Mouse (Mus musculus): Measurements from ENCODE around the gene Kifc3.
"Not testable (repeated sequence)": the region's sequence is repeated elsewhere in the genome, so short reads cannot be mapped to it uniquely, and the experiment has no call there.

The Kifc3 gene

DNA sequence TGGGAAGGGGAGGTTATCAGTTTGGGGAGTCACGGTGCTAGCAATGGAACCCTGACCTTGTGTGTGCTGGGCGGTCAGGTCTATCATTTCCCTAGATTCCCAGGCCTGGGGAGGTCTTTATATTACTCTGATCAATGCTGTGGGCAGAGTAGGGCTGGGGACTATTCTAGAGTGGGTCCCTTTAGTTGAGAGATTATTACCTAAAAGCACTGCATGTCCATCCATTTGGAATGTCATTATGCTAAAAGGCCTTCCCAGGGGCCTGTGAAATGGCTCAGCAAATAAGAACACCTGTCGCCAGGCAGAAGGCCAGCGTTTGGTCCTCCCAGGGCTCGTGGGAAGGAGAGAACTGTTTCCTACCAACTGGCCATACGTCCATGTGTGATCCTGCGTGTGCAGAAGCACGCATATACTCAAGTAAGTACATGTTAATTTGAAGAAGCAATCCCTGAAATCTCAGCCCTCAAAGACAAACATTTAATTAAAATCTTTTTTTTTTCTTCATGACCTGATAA, 499 bp downstream of the Kifc3 start:
- DNase-seq (ENCODE audit: low spot score), result no peak

DNA sequence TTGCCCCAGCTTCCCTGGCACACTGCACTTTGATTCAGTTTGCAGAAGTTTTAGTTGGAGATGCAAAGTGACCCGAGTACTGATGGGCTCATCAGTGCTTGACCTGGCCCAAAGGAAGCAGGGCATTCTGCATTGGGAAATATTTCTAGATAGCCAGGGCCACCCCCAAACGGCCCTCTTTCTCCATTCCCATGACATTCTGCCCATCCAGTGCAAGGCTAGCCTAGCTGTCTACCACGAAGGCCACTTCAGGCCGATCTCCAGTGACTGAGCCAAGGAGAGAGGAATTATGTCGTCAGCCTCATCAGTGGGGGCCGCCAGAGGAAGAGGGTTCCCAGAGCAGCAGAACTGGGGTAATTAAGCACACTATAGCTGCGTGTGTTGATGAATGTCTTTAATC, 1.1 kb downstream of the Kifc3 start:
- no peak for DNase-seq (ENCODE audit: low spot score)

DNA sequence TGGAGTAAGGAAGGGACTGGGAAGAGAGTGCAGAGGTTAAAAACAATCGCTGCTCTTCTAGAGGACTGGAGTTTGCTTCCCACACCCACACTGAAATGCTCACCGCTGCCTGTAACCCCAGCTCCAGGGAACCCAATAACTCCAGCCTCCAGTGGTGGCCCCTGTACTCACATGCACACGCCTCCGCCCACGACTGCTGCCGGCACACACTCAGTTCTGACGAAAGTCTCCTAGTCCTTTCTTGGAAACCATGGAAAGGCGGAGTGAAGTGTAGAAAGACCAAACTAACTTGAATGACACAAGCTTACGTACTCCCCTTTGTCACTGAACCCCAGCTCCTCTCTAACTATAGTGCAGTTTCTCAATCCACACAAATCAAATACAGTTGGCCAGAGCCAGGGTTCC, 2.6 kb downstream of the Kifc3 start:
- DNase-seq (ENCODE audit: low spot score), result no peak

DNA sequence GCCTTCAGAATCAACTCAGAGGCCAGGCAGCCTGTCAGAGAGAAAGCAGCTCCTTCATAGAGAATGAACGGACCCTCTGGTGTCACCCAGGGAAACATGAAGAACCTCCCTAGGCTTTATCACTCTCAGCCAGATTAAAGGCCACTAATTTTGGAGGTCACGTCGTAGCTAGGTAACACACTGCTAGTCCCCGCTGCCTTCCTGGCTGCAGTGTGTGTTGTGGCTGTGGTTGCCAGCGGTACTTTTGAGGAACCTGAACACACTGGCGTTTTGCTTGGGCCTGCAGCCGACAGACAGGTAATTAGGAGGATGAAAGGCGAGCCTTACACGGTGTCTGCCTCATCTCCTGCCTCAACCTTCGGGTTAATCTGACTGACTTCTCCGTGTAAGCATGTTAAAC, 6.9 kb downstream of the Kifc3 start:
- peak; percentile 32 for DNase-seq (ENCODE audit: low spot score)

DNA sequence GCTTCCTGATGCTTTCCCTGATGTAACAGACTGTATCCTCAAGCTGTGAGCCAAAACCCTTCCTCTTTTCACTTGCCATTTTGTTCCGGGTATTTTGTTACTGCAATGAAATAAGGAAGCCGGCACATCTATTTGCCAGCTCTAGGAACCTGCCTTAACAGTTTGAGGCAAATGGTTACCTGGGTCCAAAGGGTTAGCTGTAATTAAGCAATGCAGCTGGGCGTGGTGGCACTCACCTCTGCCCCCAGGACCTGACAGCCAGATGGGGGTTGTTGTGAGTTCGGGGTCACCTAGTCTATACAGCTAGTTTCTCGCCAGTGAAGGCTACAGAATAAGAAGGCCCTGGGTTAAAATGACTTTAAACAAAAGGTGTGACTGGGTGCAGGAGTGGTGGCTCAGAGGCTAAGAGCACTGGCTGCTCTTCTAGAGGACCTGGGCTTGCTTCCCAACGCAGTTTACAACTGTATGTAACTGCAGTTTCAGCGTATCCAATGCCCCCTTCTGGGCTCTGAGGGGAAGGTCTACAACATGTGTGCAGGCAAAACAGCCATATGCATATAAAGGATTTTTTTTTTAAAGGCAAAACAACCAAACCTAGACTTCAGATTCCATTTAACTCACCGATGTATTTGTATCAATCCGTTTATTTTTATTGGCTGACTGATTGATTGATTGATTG, 11.0 kb downstream of the Kifc3 start:
- no peak for DNase-seq (ENCODE audit: low spot score)

DNA sequence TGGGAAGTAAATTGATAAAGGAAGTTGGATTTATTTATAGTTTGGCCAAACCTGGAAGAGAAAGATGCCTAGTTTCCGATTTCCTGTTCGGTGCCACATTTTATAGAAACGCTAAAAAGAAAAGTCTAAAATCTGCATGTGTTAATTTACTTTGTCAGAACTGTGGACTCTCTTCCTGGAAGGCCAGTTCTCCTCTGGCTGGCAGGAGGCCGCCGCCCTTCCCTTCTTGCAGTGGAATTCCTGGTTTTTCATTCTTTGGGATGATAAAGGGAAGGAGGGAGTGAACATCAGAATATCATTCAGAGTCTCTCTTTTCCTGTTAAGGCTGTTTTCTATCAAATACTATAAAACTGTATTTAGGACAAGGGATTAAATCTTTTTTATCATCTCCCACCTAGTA, 15.0 kb downstream of the Kifc3 start:
- no peak for DNase-seq (ENCODE audit: low spot score)

DNA sequence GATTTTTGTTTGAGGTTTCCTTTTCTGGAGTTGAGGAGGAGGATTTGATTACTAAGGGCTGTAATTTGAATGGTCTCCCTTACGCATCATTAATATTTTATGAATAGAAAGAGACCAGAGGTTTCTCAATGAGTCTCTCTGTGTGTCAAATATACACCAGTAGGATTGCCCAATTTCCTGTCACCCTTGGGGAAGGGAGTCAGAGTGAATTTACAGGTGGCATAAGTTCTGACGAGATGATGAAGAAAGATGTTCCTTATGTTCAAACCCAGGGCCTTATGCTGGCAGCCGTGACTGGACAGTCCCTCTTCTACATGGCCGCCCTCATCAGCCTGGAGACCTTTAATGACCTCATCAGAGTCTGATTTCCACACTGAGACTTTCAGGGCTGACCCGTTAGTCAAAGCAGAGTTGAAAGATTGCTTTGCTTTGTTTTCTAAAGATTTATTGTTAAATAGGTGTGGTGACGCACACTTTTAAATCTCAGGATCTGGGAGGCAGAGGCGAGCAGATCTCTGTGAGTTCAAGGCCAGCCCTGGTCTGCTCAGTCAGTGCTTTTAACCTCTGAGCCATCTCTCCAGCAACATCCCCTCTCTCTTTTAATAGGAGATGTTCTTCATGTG, 16.6 kb downstream of the Kifc3 start:
- DNase-seq (ENCODE audit: low spot score), result no peak

DNA sequence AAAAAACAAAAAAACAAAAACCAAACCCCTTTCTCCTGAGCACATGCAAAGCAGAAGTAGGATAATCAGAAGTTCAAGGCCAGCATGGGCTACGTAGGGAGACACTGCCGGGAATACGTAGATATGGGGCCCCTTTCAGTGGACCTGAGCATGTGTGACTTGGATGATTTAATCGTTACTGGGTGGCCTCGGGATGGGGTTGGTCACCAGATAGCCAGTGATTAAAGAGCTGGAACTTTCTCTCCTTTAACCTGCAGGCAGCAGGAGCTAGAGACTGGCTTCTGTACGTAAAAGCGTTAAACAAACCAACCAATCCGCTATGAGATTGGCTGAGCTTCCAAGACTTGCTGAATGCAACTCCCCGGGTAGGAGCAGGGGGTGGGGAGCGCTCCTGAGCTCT, 17.5 kb downstream of the Kifc3 start:
- no peak for DNase-seq (ENCODE audit: low spot score)

DNA sequence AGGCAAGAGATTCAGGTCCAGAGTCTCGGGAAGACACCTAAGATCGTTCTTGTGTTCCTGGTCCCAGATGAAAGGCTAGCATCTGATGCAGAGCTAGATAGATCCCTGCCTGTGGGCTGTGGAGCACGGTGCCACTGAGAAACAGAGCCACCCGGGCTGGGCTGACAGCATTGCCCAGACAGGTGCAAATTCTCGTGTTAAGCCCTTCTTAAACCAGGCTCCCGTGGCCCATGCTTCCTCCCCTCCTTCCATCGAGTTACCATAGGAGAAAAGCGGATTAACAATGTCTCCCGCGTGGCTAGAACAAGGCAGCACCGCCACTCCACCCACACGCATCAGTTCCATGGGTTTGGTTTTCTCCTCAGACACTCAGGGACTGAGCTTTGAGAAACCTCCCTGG, 18.4 kb downstream of the Kifc3 start:
- DNase-seq (ENCODE audit: low spot score), result no peak

DNA sequence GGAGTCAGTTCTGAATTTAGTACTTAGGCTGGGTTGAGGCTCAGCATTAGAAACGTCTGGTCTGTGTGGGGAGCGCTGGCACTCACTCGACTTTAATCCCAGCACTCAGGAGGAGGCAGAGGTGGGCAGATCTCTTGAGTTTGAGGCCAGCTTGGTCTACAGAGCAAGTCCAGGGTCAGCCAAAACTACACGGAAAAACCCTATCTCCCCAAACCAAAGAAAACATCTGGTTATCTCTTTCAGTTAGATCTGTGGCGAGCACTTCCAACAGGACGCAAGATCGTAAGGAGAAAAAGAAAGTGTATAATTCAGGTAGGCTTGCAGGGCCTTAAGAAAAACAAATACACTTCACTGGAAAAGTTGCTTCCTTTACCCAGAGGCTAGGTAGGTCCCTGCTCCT, 20.8 kb downstream of the Kifc3 start:
- DNase-seq (ENCODE audit: low spot score), result no peak

DNA sequence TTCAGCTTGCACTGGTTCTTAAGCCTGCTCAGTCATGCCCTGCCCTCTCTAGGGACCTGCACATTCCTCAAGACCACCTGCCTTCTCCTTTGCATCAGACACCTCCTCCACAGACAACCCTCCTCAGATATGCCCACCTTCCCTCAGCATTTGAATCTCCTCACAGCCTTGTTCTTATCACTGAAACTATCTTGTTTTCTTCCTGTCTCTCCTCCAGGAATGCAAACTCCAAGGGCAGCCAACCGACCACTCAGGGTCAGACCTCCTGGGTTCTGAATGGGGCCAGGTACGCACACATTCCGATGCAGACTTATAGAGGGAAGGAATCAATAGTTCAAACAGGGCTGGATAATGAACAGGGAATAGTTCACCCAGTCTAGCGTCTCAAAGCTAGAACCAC, 24.4 kb downstream of the Kifc3 start:
- DNase-seq (ENCODE audit: low spot score), result no peak

DNA sequence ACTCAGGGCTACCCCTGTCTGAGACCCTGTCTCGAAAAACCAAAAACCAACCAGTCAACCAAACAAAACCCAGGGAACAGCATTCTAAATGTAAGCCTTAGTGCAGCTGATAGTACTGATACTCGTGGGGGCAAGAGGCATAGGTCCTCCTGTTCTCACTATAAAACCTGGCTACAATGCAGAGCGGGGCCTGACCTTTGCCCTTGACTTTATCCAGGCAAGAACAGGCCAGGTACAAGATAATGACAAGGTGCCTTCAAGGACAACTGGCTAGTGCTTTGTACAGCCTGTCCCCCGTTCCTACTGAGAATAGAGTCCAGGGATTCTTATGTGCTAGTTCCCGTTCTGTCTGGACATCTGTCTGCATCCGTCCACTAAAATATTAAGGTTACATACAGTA, 25.6 kb downstream of the Kifc3 start:
- no peak for DNase-seq (ENCODE audit: low spot score)

DNA sequence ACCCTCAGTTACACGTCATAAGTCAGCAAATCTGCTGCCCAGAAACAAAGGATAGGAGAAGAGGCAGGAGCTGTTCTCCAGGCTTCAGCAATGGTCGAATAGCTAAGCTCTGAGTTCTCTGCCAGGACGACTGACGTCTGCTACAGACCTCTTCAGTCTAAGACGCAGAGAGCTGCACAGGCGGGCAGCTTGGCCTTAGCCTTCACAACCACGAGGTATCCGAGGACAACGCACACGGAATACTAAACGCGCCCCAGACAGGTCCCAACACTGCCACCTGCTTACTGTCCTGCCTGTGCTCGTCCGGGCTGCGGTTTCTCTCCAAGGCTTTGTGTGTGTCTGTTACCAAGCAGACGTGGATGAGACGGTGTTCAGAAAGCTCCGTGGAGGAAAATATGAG, 26.8 kb downstream of the Kifc3 start:
- no peak for DNase-seq (ENCODE audit: low spot score)

DNA sequence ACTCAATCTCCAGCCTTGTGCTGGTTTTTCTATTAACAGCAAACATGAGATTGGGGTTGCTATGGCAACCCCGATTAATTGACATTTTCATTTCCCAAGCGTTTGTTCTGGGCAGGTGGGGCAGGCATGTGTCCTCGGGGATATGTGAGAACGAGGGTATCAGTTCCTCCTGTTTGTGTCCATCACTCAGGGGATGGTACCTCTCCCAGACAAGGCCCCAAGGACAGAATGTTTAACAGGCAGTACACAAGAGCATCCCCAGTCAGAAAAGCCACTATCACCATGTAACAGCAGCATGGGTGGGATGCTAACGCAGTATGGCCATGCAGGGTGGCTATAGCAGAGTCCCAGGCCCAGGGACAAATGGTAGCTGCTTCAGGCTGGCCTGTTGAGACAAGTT, 27.3 kb downstream of the Kifc3 start:
- DNase-seq (ENCODE audit: low spot score), result no peak

DNA sequence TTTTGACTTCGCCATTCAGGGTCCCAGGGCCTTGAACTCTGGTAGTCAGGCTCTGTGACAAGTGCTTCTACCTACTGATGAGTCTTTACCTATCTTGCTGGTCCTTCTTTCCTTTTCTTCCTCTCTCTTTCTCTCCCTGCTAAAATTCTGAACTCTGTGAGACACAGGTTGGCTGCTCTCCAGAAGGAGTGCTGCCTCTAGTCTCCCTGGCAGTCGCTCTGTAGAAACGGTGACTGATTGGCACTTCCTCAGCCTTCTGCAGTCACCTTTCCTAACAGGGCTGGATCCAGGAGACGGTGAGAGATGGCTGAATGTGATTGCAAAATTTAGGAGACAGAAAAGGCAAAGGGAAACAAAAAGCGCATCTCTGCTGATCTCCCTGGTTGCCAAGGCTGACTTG, 30.2 kb downstream of the Kifc3 start:
- DNase-seq (ENCODE audit: low spot score), result no peak

DNA sequence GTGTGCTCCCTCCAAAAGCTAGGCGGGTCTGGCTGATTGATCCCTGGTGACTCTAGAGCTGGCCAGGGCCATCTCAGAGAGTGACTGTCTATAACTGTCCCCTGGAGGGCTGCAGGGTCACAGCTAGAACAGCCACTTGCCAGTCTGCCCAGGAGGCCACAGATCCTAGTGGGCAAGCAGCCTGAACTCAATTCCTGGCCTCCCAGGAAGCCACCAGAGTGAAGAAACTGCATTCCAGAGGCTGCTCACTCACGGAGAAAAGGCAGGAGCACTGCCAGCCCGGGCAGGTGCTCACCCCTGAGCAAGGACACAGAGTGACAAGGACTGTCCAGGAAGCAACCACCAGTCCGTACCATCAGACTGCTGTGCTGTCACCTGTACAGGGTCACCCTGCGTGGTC, 34.9 kb downstream of the Kifc3 start:
- no peak for DNase-seq (ENCODE audit: low spot score)

DNA sequence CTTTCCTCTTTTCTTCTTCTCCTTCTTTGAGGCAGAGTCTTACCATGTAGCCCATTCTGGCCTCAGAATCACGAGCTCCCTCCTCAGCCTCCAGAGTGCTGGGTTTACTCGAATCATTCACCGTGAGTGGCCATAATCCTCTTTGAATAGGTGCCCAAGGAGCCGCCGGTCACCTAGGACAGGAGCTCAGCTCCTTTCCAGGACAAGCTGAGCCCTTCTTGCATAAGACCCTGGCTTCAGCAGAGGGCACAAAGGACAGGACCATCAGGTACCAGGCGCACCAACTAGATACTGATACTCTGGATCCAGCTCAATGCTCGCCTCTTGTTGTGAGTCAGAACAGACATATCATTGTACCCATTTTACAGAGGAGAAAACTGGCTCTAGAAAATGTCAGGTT, 36.2 kb downstream of the Kifc3 start:
- no peak for DNase-seq (ENCODE audit: low spot score)

DNA sequence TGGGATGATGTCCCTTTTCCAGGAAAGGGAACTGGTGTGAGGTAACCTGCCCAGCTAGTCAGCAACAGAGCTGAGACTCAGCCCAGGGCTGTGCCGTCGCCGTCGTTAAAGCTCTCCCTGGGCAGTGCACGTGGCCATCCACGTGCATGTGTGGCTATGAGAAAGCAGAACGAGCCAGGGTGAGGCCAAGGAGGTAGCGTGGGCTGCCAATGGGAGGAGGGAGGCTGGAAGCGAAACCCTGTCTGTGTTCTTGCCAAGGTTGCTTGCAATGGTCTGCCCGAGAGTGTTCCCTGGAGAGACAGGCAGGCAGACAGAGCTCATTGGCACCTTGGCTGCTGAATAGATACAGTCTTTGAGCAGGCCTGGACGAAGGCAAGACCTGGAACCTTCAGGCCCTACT, 36.7 kb downstream of the Kifc3 start:
- DNase-seq (ENCODE audit: low spot score), result peak; percentile 65

DNA sequence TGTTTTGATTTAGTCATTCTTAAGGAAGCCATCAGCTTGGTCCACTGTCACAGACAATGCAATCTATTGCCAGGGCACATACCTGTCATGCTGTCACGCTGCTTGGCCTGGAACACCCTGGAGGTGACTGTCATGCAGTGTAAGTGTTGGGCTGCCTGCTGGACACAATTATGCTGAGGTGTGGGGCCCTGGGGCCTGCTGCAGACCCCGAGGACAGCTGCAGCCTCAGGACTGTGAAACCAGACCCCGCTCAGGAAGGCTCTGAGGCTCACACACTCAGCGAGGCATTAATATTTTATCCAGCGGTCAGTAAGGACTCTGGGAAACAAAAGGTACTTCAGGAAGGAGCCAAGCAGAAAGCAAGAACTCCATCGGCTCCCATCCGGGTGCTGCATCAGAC, 38.1 kb downstream of the Kifc3 start:
- no peak for DNase-seq (ENCODE audit: low spot score)

DNA sequence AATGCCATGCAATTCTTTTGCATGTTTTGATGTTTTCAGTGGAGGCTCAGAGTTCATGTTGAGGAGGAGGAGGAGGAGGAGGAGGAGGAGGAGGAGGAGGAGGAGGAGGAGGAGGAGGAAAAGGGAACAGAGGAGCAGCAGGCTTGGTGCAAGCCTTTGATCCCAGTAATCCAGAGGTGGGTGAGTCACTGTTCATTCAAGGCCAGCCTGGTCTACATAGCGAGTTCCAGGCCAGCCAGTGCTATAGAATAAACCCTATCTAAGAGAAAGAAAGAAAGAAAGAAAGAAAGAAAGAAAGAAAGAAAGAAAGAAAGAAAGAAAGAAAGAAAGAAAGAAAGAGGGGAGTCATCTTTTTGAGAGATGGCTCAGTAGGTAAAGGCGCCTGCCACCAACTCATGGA, 38.6 kb downstream of the Kifc3 start:
- not testable (repeated sequence) for DNase-seq (ENCODE audit: low spot score)

DNA sequence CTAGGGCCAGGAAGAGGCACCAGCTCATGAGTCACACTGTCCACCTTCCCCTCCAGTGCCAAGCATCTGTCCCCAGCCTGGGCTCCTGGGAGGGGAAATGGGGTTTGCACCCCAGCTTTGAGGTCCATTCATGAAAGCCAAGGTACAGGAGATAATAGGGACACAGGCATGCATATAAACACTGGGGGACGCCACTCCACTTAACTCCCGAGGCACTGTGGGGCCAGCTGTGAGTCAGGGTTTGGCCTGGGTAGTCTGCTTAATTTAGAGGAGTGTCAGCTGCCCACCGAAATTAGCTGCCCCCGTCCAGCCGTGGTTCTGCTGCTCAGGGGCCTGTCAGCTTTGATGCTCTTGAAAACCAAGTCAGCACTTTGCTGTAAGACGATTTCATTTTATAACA, 39.8 kb downstream of the Kifc3 start:
- no peak for DNase-seq (ENCODE audit: low spot score)

DNA sequence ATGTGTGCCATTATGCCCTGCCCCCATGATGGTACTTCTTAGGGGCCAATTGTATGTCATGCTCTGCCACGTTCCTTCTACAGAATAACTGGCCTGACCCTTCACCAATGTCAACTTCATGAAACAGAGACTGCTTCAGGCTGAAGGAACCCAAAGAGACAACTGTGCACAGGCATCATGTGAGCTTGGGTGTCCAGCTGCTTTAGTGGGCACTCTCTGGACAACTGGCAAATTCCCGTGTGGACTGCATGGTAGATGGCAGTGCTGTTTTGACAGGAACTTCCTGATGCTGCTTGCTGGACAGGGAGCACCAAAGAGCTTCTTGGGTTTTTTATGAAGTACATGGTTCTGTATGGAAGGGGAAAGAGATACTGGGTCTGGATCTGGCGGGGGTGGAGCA, 43.3 kb downstream of the Kifc3 start:
- no peak for DNase-seq (ENCODE audit: low spot score)

DNA sequence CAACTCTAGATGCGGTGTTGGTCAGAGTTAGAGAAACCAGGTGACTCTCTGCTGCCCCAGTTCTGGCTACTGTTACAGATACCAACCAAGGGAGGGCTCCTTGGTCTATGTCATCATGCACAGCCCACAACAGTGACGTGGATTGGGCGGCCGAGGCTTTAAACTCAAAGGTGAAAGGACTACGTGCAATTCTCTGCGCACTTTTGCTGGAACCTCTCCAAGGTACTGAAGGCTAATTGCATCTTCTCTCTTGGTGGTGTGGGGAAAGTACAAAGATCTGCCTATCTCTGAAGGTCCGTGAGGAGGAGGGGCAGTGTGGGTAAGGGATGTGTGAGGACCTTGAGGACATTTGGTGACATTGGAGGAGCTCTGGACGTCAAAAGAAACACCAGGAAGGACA, 44.0 kb downstream of the Kifc3 start:
- no peak for DNase-seq (ENCODE audit: low spot score)

DNA sequence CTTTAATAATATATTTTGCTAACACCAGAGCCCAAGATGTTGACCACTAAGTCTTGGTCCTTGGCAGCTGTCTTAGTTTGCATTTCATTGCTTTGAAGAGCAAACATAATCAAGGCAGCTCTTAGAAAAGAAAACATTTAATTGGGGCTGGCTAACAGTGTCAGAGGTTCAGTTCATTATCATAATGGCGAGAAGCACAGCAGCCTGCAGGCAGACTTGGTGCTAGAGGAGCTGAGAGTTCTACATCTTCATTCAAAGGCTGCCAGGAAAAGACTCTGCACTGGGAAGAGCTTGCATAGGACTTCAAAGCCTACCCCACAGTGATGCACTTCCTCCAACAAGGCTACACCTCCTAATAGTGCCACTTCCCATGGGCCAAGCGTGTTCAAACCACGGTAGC, 45.5 kb downstream of the Kifc3 start:
- DNase-seq (ENCODE audit: low spot score), result no peak
